Mouse (Mus musculus): ENCODE measurements around the gene Mpzl1.
"Not testable (repeated sequence)": the region's sequence is repeated elsewhere in the genome, so short reads cannot be mapped to it uniquely, and the experiment has no call there.

Gene Mpzl1

DNA sequence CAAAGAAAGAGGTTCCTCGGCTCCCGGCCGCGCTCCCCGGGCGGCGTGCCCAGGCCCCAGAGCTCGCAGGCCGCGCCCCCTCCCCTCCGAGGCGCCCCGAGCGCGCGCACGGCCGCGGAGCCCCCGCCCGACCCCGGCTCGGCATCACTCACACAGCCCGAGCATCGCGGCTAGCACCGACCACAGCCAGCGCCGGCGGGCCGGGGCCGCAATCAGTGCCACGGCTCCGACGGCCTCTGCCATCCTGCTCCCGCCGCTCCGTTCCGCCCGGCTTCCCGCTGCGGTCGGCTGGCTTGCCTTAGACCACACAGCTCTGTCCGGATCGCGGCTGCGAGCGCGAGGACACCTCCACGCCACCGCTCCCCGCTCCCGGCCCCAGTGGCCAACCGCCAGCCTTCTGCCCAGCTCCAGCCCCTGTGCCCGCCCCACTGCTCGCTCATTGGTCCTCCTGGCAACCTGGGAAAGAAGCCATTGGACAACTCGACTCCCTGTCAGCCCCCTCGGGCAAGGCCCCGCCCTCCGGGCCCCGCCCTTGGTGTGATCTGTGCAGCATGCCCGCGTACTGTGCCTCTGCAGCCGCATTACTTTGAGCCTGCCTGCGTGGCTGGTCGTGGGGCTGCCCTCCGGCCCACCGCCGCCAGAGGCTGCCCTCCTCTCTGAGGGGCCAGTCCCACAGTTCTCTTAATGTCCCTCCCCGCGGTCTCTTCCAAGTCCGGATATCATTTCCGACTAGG is at the start of gene Mpzl1:
Gene Mpzl1, minus strand, starts transcription at position 388 of the 734 bp plus-strand sequence.
- peak; percentile 98 for DNase-seq (ENCODE audit: low read depth, low spot score)

GRCm38 (mm10) chr1:165682056-165682853 is 47.9 kb upstream of the Mpzl1 start:
- DNase-seq (ENCODE audit: low read depth, low spot score) = no peak

- DNase-seq (ENCODE audit: low read depth, low spot score) = no peak
Measured at GRCm38 (mm10) chr1:165681045-165681794, 46.9 kb upstream of the Mpzl1 start.

DNA sequence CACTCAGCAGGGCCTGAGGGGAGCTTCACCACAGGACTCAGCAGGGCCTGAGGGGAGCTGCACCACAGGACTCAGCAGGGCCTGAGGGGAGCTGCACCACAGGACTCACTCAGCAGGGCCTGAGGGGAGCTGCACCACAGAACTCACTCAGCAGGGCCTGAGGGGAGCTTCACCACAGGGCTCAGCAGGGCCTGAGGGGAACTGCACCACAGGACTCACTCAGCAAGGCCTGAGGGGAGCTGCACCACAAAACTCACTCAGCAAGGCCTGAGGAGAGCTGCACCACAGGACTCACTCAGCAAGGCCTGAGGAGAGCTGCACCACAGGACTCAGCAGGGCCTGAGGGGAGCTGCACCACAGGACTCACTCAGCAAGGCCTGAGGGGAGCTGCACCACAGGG is 45.7 kb upstream of the Mpzl1 start:
- not testable (repeated sequence) for DNase-seq (ENCODE audit: low read depth, low spot score)

GRCm38 (mm10) chr1:165679618-165679997 is 45.3 kb upstream of the Mpzl1 start:
- no peak for DNase-seq (ENCODE audit: low read depth, low spot score)

- DNase-seq (ENCODE audit: low read depth, low spot score) = no peak
Measured at GRCm38 (mm10) chr1:165678861-165679617, 44.7 kb upstream of the Mpzl1 start.

- no peak for DNase-seq (ENCODE audit: low read depth, low spot score)
Measured at GRCm38 (mm10) chr1:165677558-165677957, 43.2 kb upstream of the Mpzl1 start.

DNA sequence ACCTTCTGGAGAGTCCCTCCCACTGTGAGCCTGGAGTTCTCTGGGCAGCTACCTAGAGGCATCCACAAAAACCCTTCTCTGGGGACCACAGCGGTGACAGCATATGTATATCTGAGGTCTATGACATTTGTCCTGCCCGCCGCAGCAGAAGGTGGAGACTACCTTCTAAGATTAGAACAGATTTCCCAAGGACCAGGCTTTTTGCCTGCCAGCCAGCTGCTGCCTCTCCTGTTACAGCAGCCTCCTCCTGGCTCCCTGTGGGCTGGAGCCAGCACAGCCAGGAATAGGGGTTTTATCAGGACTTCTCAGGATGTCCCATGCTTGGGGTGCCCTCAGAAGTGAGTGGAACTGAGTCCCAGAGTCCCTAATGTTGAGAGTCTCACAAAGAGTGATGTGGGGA is 42.7 kb upstream of the Mpzl1 start:
- no peak for DNase-seq (ENCODE audit: low read depth, low spot score)

- DNase-seq (ENCODE audit: low read depth, low spot score) = no peak
Measured at GRCm38 (mm10) chr1:165675167-165675566, 40.8 kb upstream of the Mpzl1 start.

- no peak for DNase-seq (ENCODE audit: low read depth, low spot score)
Measured at GRCm38 (mm10) chr1:165672355-165672754, 38.0 kb upstream of the Mpzl1 start.

GRCm38 (mm10) chr1:165670056-165670455 is 35.7 kb upstream of the Mpzl1 start:
- no peak for DNase-seq (ENCODE audit: low read depth, low spot score)

- DNase-seq (ENCODE audit: low read depth, low spot score) = no peak
Measured at GRCm38 (mm10) chr1:165668904-165669303, 34.6 kb upstream of the Mpzl1 start.

DNA sequence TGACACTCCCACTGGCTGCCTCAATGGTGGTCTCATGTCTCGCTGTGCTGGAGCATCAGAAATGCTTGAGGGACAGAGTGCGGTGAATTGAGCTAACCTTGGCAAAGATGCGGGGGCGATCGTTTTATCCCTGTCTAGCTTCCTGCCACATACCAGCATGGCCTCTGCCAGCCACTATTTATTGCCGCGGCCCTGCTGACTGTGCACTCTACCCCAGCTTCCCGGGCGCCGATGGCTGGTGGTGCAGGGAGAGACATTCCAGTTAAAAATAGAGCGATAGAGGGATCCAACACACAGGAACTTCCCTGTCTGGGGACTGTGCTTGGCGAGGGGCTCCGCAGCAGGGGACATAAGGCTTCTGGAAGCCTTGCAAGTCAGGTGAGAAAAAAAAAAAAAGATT is 33.0 kb upstream of the Mpzl1 start:
- DNase-seq (ENCODE audit: low read depth, low spot score) = no peak

GRCm38 (mm10) chr1:165666944-165667343 is 32.6 kb upstream of the Mpzl1 start:
- DNase-seq (ENCODE audit: low read depth, low spot score) = no peak

GRCm38 (mm10) chr1:165665758-165666157 is 31.4 kb upstream of the Mpzl1 start:
- DNase-seq (ENCODE audit: low read depth, low spot score) = no peak

DNA sequence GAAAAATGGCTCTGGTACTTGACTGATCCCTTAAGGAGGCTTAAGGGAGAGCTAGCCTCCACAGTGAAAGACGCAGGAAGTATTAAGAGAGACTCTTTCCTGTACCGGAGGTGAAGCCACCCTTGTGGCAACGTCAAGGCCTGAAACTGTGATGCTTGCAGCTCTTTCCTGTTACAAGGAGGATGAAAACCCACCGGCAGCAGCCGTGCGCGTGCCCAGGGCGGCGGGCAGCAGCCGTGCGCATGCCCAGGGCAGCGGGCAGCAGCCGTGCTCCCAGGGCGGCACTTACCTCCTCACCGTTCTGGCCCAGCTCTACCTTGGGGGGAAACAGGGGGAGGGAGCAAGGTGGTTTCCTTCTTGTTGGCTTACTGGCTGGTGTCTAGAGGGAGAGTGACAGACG is 28.9 kb upstream of the Mpzl1 start:
- no peak for DNase-seq (ENCODE audit: low read depth, low spot score)

DNA sequence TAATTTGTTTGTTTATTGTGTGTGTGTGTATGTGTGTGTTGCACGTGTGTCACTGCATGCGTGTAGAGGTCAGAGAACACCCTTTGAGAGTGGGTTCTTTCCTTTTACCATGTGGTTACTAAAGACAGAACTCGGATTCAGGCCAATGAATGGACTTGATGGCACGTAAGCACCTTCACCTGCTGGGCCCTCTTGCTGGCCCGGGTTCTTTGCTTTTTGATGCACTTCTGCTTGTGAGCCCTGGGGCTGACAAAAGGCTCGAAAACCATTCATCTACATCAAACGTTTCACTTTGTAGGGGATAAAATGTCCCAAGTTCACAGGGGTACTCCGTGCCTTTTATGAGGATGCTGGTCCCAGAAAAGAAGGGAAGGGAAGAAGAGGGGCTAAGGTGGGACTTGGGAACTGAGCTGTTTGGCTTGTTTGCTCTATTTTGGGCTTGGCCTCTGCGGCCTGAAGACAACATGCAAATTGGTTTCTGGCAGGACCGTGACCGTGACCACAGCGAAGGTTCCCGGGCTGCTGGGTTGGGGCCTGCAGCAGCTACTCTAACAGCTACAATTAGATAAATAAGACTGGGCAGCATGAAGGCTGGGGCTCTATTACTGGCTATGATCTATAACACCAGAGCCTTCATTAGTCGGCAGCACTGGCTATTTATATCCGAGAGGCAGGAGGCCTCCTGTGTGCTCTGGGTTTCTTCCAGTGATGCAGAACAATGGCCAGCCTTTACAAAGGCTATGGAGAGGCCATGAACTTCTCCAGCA is 28.3 kb upstream of the Mpzl1 start:
- no peak for DNase-seq (ENCODE audit: low read depth, low spot score)

- DNase-seq (ENCODE audit: low read depth, low spot score) = no peak
Measured at GRCm38 (mm10) chr1:165661725-165662124, 27.4 kb upstream of the Mpzl1 start.

DNA sequence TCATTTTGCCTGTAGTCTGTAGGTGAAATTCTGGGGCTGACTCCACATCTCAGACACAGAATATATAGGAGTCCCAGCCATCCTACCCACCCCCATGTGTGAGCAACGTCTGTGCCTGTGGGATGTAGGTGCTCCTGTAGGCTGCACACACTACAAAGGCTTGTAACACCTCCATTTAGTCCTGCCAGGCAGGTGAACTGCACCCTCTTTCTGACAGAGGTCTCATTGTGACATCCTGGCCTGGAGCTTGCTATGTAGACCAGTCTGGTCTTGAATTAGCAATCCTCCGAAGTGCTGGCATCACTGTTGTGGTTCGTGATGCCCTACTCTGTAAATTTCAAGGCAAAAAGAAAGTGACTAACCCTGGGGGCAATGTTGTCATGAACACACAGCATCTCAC is 26.9 kb upstream of the Mpzl1 start:
- DNase-seq (ENCODE audit: low read depth, low spot score) = no peak

GRCm38 (mm10) chr1:165660774-165661173 is 26.4 kb upstream of the Mpzl1 start:
- peak; percentile 67 for DNase-seq (ENCODE audit: low read depth, low spot score)

DNA sequence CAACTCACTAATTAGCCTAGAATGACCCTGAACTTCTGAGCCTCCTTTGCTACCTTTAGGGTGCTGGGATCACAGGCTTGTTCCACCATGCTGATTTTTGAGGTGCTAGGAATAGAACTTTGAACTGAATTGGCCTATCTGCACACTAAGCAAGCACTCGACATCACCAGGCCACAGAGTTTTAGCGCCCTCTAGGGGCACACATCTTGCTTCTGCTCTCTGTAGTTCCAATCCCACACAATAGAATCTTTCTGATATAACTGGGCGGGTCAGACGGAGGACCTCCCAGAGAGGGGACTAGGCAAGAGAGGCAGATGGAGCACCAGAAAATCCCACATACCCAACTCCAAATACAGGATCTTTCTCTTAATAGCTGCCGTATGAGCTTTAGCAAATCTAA is 24.3 kb upstream of the Mpzl1 start:
- DNase-seq (ENCODE audit: low read depth, low spot score) = peak; percentile 43
